Mouse (Mus musculus) lung, adult 18-20 months (tissue): ENCODE results near the gene Gm13283.
"Not testable (repeated sequence)": the region's sequence is repeated elsewhere in the genome, so short reads cannot be mapped to it uniquely, and the experiment has no call there.

Source experiments
- DNase-seq, 2 experiments: peaks; one replicate each; pipeline ENCODE4 v3.0.0; 2022; ENCODE audit warnings: mixed read lengths in 2 of 2

Gm13283 gene

GRCm38 (mm10) chr4:88759610-88760268, at the start of gene Gm13283:
Gene Gm13283 (plus strand): TSS chr4:88760119.
- peak; percentile 35 to 38 for DNase-seq

- no peak for DNase-seq
Observed at GRCm38 (mm10) chr4:88714281-88714680, 45.6 kb upstream of the Gm13283 start.

GRCm38 (mm10) chr4:88715059-88715458, 44.9 kb upstream of the Gm13283 start:
- no peak for DNase-seq

DNA sequence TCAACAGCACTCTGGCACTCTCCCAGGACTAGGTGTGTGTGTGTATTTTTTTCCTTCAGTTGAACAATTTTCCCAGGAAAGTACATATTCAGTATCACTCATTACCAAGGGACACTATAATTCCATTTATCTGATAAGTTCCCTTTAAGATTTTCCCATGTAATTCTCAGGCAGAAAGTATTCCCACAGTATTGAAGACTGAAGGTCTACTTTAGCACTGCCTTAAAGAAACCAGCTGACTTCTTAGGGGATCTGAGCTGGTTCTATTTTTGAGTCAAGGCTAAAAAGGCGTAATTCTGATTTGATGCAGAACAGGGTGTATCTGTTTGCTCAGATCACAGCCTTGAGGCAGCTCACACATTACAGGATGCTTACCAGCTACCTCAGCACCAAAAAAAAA, 41.2 kb upstream of the Gm13283 start:
- DNase-seq = no peak

DNA sequence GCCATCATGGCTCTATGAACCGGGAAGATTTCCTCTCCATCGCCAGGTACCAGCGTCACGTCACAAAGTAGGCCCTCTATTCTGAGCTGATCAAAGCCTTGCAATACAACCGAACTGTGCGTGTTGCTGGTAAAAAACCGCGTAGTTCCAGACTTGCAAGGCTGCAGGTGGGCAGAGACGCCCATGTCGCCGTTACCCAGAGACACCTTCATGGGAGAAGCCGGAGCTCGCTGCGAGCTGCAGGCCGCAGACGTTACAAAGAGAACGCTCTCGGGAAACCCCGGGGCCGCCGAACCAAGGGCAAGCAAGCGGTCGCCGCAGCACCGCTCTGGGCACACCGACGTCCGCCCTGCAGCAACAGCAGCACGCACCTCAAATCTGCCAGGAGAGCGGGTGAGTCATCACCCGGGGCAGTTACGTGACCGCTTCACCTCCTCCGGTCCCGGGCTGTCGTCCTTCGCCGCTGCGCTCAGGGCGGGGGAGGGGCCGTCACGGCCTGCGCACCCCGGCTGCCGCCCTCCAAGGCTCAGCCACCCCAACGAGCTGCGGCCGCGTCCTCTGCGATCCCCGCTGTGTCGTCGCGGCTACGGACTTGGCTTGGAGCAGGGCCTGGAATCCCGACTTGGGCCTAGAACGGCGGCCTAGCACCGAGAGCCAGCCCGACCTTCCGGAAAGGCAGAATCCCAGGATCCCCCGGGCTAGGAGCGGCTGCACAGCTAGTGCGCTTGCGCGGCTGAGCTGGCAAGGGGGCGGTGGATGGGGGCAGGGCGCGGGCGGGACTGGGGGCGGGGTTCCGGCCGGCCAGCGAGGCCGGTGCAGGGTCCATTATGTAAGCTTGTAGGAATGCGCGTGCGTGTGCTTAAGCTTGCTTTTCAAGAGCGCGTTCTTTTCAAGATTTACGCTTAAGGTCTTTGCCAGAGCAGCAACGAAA, 37.9 kb upstream of the Gm13283 start, which contains the start of the genes Gm26566 and Klhl9:
Gm26566 (plus strand) TSS at position 15 of the 931 bp plus-strand sequence.
Klhl9 (minus strand) TSS at position 675 of the 931 bp plus-strand sequence.
- DNase-seq = peak; percentile 91 to 93

- DNase-seq = peak in 1 of 2 experiments; percentile 40
Observed at GRCm38 (mm10) chr4:88723497-88724090, 36.3 kb upstream of the Gm13283 start.

DNA sequence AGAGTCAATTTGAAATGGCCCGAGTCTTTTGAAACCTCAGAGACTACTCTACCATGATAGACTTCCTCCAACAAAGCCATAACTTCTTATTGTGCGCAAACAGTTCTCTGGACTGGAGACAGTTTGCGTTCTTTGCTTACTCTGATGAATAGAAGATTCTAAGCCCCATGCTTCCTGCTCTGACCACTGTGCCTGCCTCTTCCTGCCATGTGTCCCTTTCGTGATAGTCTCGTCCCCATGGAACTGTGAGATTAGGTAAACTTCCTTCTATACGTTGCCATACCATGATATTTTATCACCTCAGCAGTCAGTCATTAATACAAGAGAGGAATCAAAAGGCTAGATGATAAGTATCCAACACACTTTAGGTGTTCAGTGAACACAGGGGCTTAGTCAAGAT, 33.2 kb upstream of the Gm13283 start:
- no peak for DNase-seq

- peak; percentile 31 to 46 for DNase-seq
Observed at GRCm38 (mm10) chr4:88727324-88727723, 32.6 kb upstream of the Gm13283 start.

DNA sequence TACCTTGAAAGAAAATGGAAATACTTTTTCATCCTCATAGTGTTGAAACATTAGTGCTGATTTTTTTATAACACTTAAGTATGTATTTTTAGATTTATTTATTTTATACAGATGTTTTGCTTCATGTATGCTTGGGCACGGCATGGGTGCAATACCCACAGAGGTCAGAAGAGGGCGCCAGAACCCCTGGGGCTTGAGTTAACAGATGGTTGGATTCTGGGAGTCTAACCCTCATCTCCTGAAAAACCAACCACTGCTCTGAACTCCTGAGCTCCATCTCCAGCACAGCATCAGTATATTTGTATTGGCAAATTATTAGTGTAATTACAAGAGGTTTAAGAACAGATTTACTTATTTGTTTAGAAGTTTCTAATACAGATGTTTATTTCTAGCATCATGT, 21.4 kb upstream of the Gm13283 start:
- DNase-seq = peak; percentile 60 to 69

GRCm38 (mm10) chr4:88739036-88739435, 20.9 kb upstream of the Gm13283 start:
- DNase-seq = no peak

GRCm38 (mm10) chr4:88741426-88741825, 18.5 kb upstream of the Gm13283 start:
- no peak for DNase-seq

- DNase-seq = no peak
Observed at GRCm38 (mm10) chr4:88742771-88743371, 17.0 kb upstream of the Gm13283 start.

DNA sequence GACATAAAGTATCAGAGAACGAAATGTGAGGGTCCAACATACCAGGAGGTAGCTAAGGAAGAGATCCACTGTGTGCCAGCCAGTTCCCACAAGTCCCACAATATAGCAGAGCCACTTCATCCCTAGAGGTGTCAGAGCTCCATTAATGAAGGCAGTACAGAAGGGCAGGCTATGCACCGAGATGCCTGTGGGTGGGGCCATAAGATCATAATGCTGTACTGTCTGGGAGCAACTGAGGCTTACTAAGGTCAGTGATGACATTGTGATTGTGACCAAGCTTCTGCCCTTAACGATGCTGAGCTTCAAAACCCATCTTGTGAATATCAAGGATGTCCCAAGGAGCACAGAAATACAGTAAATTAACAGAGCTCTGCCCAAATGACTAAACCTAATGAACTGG, 15.7 kb upstream of the Gm13283 start:
- no peak for DNase-seq

- DNase-seq = no peak
Observed at GRCm38 (mm10) chr4:88749926-88750325, 10.0 kb upstream of the Gm13283 start.

- DNase-seq = peak; percentile 47 to 73
Observed at GRCm38 (mm10) chr4:88754818-88755340, 5.0 kb upstream of the Gm13283 start, which contains the start of gene Gm13271. Gene Gm13271 (plus strand): TSS chr4:88754868.

GRCm38 (mm10) chr4:88756581-88757513, 3.1 kb upstream of the Gm13283 start:
- DNase-seq = not testable (repeated sequence)

GRCm38 (mm10) chr4:88757628-88758031, 2.3 kb upstream of the Gm13283 start:
- peak; percentile 89 for DNase-seq

GRCm38 (mm10) chr4:88758751-88759150, 1.2 kb upstream of the Gm13283 start:
- not testable (repeated sequence) for DNase-seq

DNA sequence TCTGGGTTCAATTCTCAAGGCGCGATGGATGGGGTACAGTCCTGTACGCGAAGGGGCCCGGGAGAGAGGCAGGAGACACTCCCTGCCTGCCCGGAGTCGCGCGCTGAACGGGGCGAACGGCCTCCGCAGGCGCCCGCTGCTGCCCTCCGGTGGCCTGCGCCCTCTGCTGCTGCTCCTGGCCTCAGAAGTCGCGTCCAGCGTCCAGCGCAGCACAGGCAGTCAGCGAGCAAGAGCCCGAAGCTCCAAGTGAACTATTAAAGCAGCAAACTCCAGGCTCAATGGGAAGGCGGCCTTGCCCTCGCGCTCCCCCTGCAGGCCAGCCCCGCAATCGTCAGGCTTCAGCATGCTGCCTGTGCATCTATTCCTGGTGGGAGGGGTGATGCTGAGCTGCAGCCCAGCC, 512 bp downstream of the Gm13283 start:
- peak; percentile 84 to 87 for DNase-seq

GRCm38 (mm10) chr4:88761776-88762175, 1.9 kb downstream of the Gm13283 start:
- DNase-seq = peak; percentile 54 to 72

DNA sequence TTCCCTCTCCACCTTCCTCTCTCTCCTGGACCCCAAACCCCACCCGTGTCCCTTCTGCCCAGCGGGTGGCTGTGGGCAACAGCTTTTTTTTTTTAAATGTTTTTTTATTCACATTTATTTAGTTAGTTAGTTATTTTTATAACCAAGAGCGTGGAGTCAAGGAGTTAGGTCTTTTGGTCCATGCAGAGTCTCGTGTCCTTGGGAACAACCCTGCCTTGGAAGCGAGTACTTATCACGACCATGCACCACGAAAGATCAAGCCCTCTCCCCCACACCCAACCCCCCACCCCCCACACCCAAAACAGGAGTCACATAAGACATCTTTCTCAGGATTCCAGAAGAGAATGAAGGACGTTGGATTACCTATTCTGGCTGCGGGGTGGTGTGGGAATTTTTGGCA, 2.4 kb downstream of the Gm13283 start:
- DNase-seq = not testable (repeated sequence)
